In the genomic region with DNA sequence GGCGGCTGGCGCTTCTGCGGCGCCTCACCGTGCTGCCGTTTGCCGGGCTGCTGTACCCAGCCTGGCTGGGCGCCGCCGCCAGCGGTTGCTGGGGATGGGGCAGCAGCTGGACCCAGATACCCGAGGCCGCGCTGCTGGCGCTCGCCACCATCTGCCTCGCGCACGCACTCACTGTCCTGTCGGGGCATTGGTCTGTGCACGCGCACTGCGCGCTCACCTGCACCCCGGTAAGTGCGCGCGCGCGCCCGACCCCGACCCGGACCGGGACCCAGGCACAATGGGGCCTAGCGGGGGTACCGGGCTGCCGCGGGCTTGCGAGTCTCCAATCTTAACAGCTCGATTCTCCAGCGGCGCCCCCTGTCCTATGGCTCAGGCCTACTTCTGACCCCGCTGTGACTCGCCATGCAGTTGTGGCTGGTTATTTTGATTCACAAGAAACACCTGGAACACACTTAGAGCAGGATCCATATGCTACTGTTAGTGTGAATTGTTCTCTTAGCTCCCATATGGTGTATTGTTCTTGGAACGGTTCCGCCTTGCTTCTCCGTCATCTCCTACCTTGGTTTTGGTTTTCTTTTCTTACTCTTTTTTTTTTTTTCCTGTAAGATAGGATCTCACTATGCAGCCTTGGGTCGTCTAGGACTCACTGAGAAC, we compare ENCODE assay signal across 8 mouse cellular contexts. TPM values are rescaled to one million over a fixed set of nuclear protein-coding genes. Genes with fewer than 3 reads are reported as not detected.
DNase-seq lines count a peak whose midpoint lies in the region; ATAC-seq lines count a peak whose summit lies in the region.

No protein-coding gene starts in this region.

- H3K36me3 ChIP-seq in limb, embryonic 10.5 days, result peaks cover 40% of the 10 kb centered on the region
- peaks cover 13% of the 10 kb centered on the region for H3K36me3 ChIP-seq in midbrain, embryonic 11.5 days (ENCODE audit: control insufficient read depth, insufficient read depth, low read length)

- WGBS in limb, embryonic 10.5 days, result under 1% methylated on average over 48 of the region's 48 CpGs
- WGBS in midbrain, embryonic 11.5 days, result 0% methylated on average over 39 of the region's 48 CpGs

- ATAC-seq in cerebellum, adult (ENCODE audit: insufficient number of reproducible peaks, low FRiP score, low TSS enrichment), result peak; percentile 46
- peak; percentile 20 for ATAC-seq in granulocyte monocyte progenitor cell, adult 5-6 weeks (replicated peaks; ENCODE audit: poor library complexity, severe bottlenecking)
- ATAC-seq in midbrain, embryonic 11.5 days (ENCODE audit: low FRiP score), result peak; percentile 78

- no peaks in the 10 kb centered on the region for H3K9me3 ChIP-seq in limb, embryonic 10.5 days (replicated peaks)
- no peaks in the 10 kb centered on the region for H3K9me3 ChIP-seq in midbrain, embryonic 11.5 days (ENCODE audit: control insufficient read depth, low read length)

- peak overlapping the region; percentile 95 for H3K9ac ChIP-seq in midbrain, embryonic 11.5 days (ENCODE audit: low read length)

- H3K4me1 ChIP-seq in limb, embryonic 10.5 days, result peaks cover 23% of the 10 kb centered on the region
- H3K4me1 ChIP-seq in midbrain, embryonic 11.5 days (ENCODE audit: control insufficient read depth, insufficient read depth, low read length), result peaks cover 12% of the 10 kb centered on the region

- DNase-seq in cerebellum, adult 8-10 months, result no peak
- DNase-seq in CD4-positive helper T cell, adult 2 months (ENCODE audit: low read depth, low spot score), result peak; percentile 69
- DNase-seq in cerebellum, adult 18-20 months, result peak; percentile 45 to 60
- DNase-seq in limb, embryonic 10.5 days (ENCODE audit: low spot score), result peak; percentile 76
- DNase-seq in midbrain, embryonic 11.5 days (ENCODE audit: low spot score, missing footprints), result peak; percentile 90
- peak; percentile 77 for DNase-seq in testis, postnatal 14 days (ENCODE audit: low spot score)

- H3K4me2 ChIP-seq in midbrain, embryonic 11.5 days, result peak overlapping the region; percentile 83

- peak overlapping the region; percentile 100 for H3K4me3 ChIP-seq in limb, embryonic 10.5 days
- H3K4me3 ChIP-seq in midbrain, embryonic 11.5 days (ENCODE audit: low read depth, low read length), result peak overlapping the region; percentile 100

- H3K27ac ChIP-seq in limb, embryonic 10.5 days, result peak overlapping the region; percentile 96
- H3K27ac ChIP-seq in midbrain, embryonic 11.5 days (ENCODE audit: low read depth, low read length), result peak overlapping the region; percentile 51

- H3K27me3 ChIP-seq in limb, embryonic 10.5 days (ENCODE audit: low read depth, poor library complexity, severe bottlenecking), result no peaks in the 10 kb centered on the region
- no peaks in the 10 kb centered on the region for H3K27me3 ChIP-seq in midbrain, embryonic 11.5 days (ENCODE audit: control insufficient read depth, insufficient read depth, low read length)

RNA-seq across cellular contexts. Expression of a gene that starts 0.6 kb away (rescaled TPM):
- total RNA-seq in granulocyte monocyte progenitor cell, adult 5-6 weeks (2014; fragmentation: Nextera tagmentation), result 25.1 and 35.3 TPM in 2 replicates
- total RNA-seq in granulocyte monocyte progenitor cell, adult 5-6 weeks (2017), result 17.9 and 18.3 TPM in 2 replicates
- polyA plus RNA-seq in limb, embryonic 10.5 days (2016; fragmentation: Nextera tagmentation; extraction: Ambion mirVana), result 31.1 and 38.1 TPM in 2 replicates
- 41.5 and 42.2 TPM in 2 replicates for polyA plus RNA-seq in midbrain, embryonic 11.5 days (2014; fragmentation: Nextera tagmentation; extraction: Ambion mirVana)

RNA-seq across cellular contexts. Expression of a gene that starts 0.6 kb away (rescaled TPM):
- 33.3 and 43.5 TPM in 2 replicates for total RNA-seq in granulocyte monocyte progenitor cell, adult 5-6 weeks (2014; fragmentation: Nextera tagmentation)
- total RNA-seq in granulocyte monocyte progenitor cell, adult 5-6 weeks (2017), result 18.5 and 19.1 TPM in 2 replicates
- polyA plus RNA-seq in limb, embryonic 10.5 days (2016; fragmentation: Nextera tagmentation; extraction: Ambion mirVana), result 65.7 and 70.0 TPM in 2 replicates
- 33.8 and 40.7 TPM in 2 replicates for polyA plus RNA-seq in midbrain, embryonic 11.5 days (2014; fragmentation: Nextera tagmentation; extraction: Ambion mirVana)

RNA-seq across cellular contexts. Expression of a gene that starts 16.9 kb away (rescaled TPM):
- not detected in 2 replicates for total RNA-seq in granulocyte monocyte progenitor cell, adult 5-6 weeks (2014; fragmentation: Nextera tagmentation)
- total RNA-seq in granulocyte monocyte progenitor cell, adult 5-6 weeks (2017), result 4.1 TPM in 1 of 2 replicates, not detected in the other
- polyA plus RNA-seq in limb, embryonic 10.5 days (2016; fragmentation: Nextera tagmentation; extraction: Ambion mirVana), result 0.19 TPM in 1 of 2 replicates, not detected in the other
- polyA plus RNA-seq in midbrain, embryonic 11.5 days (2014; fragmentation: Nextera tagmentation; extraction: Ambion mirVana), result 1.4 and 1.6 TPM in 2 replicates

RNA-seq across cellular contexts. Expression of a gene that starts 16.9 kb away (rescaled TPM):
- total RNA-seq in granulocyte monocyte progenitor cell, adult 5-6 weeks (2014; fragmentation: Nextera tagmentation), result 53.7 and 60.9 TPM in 2 replicates
- 26.4 and 43.8 TPM in 2 replicates for total RNA-seq in granulocyte monocyte progenitor cell, adult 5-6 weeks (2017)
- 9.3 and 9.6 TPM in 2 replicates for polyA plus RNA-seq in limb, embryonic 10.5 days (2016; fragmentation: Nextera tagmentation; extraction: Ambion mirVana)
- 7.8 TPM in 2 replicates for polyA plus RNA-seq in midbrain, embryonic 11.5 days (2014; fragmentation: Nextera tagmentation; extraction: Ambion mirVana)

RNA-seq across cellular contexts. Expression of a gene that starts 30.7 kb away (rescaled TPM):
- total RNA-seq in granulocyte monocyte progenitor cell, adult 5-6 weeks (2014; fragmentation: Nextera tagmentation), result 3.0 and 9.3 TPM in 2 replicates
- total RNA-seq in granulocyte monocyte progenitor cell, adult 5-6 weeks (2017), result 1.5 and 1.9 TPM in 2 replicates
- polyA plus RNA-seq in limb, embryonic 10.5 days (2016; fragmentation: Nextera tagmentation; extraction: Ambion mirVana), result 1.4 and 1.6 TPM in 2 replicates
- 0.72 and 1.2 TPM in 2 replicates for polyA plus RNA-seq in midbrain, embryonic 11.5 days (2014; fragmentation: Nextera tagmentation; extraction: Ambion mirVana)

Comparison
In these comparisons a context has a peak if more than half of its experiments do, and no peak if none do; other contexts are left out.
1. ATAC-seq: peak in every context shown above with its lines; median percentile 78 in midbrain, embryonic 11.5 days; 46 in cerebellum, adult; 20 in granulocyte monocyte progenitor cell, adult 5-6 weeks.